Mouse (Mus musculus) forebrain, embryonic 15.5 days (tissue): Measurements from ENCODE around the gene 3100002H09Rik. TPM values are rescaled to one million over a fixed set of nuclear protein-coding genes. Genes with fewer than 3 reads are reported as not detected.

Experiments used
- ATAC-seq: fragments of 200-750 bp; cut with Nextera tagmentation; replicated peaks from 2 replicates; pipeline ENCODE4 v1.8.0; 2017; ENCODE audit warnings: mild to moderate bottlenecking, moderate TSS enrichment, moderate library complexity
- H3K27ac ChIP-seq: fragments of 300-500 bp; sonication (generic); replicated peaks from 2 replicates; pipeline ENCODE4 v1.5.1; 2015; ENCODE audit warnings: mild to moderate bottlenecking, inconsistent platforms
- H3K27me3 ChIP-seq: fragments of 300-500 bp; sonication (generic); 2 replicates; pipeline ENCODE4 v1.6.1; 2015; ENCODE audit warnings: inconsistent platforms
- H3K36me3 ChIP-seq: fragments of 300-500 bp; sonication (generic); 2 replicates; pipeline ENCODE4 v1.6.1; 2015; ENCODE audit warnings: mild to moderate bottlenecking, inconsistent platforms
- H3K4me1 ChIP-seq: fragments of 300-500 bp; sonication (generic); 2 replicates; pipeline ENCODE4 v1.6.1; 2015; ENCODE audit warnings: inconsistent platforms
- H3K4me2 ChIP-seq: fragments of 300-500 bp; sonication (generic); replicated peaks from 2 replicates; pipeline ENCODE4 v1.6.1; 2015; ENCODE audit warnings: mild to moderate bottlenecking, inconsistent platforms
- H3K4me3 ChIP-seq: fragments of 300-500 bp; sonication (generic); 2 replicates; pipeline ENCODE4 v1.5.1; 2015; ENCODE audit warnings: mild to moderate bottlenecking, inconsistent platforms
- H3K9ac ChIP-seq: fragments of 300-500 bp; sonication (generic); replicated peaks from 2 replicates; pipeline ENCODE4 v1.6.1; 2015; ENCODE audit warnings: mild to moderate bottlenecking, inconsistent platforms
- H3K9me3 ChIP-seq: fragments of 300-500 bp; sonication (generic); 2 replicates; pipeline ENCODE4 v1.6.1; 2016; ENCODE audit warnings: inconsistent platforms
- WGBS: fragments of 180-500 bp; shearing (Covaris S2); methylation state at CpG from one replicate; pipeline ENCODE4 v1.1.7; 2015; ENCODE audit warnings: mixed read lengths; 5-methylcytosine and 5-hydroxymethylcytosine counted together
- polyA plus RNA-seq: library from polyadenylated mRNA; unstranded; fragments of >200 nt; fragmentation: Nextera tagmentation; extraction: Ambion mirVana; gene quantifications from 2 replicates; pipeline ENCODE4 v1.2.1, GENCODE M21; 2015

Gene 3100002H09Rik
- 1.2 TPM in 2 replicates for polyA plus RNA-seq

DNA sequence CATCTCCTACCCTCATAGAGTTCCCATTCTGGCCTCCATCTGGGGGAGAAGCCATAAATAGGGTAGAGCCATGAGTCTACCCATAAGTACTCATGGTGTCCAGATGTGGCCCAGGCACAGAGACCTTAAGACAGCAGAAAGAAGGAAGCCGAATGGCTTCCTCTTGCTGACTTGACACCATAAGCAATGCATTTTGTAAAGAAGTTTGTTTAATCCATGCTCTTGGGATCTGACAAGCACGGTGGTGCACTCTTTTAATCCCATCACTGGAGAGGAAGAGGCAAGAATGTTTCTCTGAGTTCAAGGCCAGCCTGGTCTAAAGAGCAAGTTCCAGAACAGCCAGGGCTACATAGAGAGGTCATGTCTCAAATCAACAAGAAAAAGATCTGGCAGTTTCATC lies at the start of gene 3100002H09Rik:
3100002H09Rik (minus strand) TSS at position 101 of the 400 bp plus-strand sequence.
- H3K4me2 ChIP-seq = no peak within 1 kb of the TSS
- WGBS = 88% methylated on average over 2 of the region's 2 CpGs
- H3K4me3 ChIP-seq = no peak within 1 kb of the TSS
- H3K36me3 ChIP-seq = no peaks in the 10 kb centered on the region
- no peaks in the 10 kb centered on the region for H3K27me3 ChIP-seq
- no peak within 1 kb of the TSS for H3K27ac ChIP-seq
- no peak within 1 kb of the TSS for H3K9ac ChIP-seq
- no peaks in the 10 kb centered on the region for H3K9me3 ChIP-seq
- peaks cover 29% of the 10 kb centered on the region for H3K4me1 ChIP-seq
- ATAC-seq = no peak

DNA sequence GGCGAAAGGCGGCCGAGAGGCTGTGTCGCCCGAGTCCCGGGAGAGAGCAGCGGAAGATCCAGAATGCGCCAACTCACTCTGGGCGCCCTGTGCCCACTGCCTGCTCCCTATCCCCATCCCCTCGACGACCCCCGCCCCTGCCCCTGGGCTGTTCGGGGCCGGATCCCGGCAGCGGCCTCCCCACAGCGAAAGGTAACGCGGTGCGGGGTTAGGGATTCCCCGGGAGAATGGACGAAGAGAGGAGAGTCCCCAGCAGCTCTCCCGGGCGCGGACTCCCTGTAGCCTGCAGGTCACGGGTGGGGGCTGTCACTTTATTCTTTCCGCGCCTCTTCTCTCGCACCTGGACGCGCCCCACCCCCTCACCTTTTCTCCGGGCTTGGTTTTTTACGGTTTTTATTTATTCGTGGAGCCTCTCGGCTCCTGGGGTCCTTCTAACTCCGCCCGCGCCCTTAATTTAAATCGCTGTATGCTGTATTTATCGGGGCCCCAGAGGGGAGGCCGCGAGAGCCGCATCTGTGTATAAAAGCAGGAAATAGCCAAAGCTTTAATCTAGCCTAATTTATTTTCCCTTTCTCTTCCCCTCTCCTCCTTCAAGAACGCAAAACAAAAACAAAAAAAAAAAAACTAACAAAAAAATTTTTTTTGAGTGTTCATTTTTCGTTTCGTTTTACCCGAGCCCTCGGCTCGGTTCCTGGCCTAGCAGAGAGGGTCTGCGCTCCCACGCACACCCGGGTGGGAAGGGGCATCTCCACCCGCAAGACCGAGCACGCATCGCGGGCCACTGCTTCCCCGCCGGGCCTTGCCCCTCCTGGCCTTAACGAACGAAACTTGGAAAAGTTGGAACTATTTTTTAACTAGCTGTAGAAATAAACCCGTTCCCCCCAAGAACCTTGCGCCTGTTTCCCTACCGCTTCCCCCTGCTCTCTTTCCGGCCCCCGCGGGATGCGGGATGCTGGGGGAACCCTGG lies 48.9 kb upstream of the 3100002H09Rik start:
- Histone ChIP-seq H3K4me2 (peak overlapping the region; percentile 93), H3K36me3 (no peaks in the 10 kb centered on the region), H3K27me3 (peaks cover 47% of the 10 kb centered on the region), H3K27ac (no peak overlapping the region), H3K4me1 (peaks cover 69% of the 10 kb centered on the region), H3K9me3 (no peaks in the 10 kb centered on the region), H3K9ac (peak overlapping the region; percentile 60), H3K4me3 (peak overlapping the region; percentile 77)
- WGBS = under 1% methylated on average over 68 of the region's 68 CpGs
- no peak for ATAC-seq

DNA sequence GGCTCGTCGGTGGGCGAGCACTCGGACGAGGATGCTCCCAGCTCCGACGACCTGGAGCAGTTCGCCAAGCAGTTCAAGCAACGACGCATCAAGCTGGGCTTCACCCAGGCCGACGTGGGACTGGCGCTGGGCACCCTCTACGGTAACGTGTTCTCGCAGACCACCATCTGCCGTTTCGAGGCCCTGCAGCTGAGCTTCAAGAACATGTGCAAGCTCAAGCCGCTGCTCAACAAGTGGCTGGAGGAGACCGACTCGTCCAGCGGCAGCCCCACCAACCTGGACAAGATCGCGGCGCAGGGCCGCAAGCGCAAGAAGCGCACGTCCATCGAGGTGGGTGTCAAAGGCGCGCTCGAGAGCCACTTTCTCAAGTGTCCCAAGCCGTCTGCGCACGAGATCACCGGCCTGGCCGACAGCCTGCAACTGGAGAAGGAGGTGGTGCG lies 47.8 kb upstream of the 3100002H09Rik start:
- H3K27ac ChIP-seq = peak overlapping the region; percentile 69
- H3K36me3 ChIP-seq = no peaks in the 10 kb centered on the region
- ATAC-seq = no peak
- under 1% methylated on average over 39 of the region's 39 CpGs for WGBS
- peak overlapping the region; percentile 60 for H3K9ac ChIP-seq
- H3K4me3 ChIP-seq = peak overlapping the region; percentile 77
- peaks cover 58% of the 10 kb centered on the region for H3K4me1 ChIP-seq
- H3K4me2 ChIP-seq = peak overlapping the region; percentile 93
- no peaks in the 10 kb centered on the region for H3K9me3 ChIP-seq
- peaks cover 52% of the 10 kb centered on the region for H3K27me3 ChIP-seq

DNA sequence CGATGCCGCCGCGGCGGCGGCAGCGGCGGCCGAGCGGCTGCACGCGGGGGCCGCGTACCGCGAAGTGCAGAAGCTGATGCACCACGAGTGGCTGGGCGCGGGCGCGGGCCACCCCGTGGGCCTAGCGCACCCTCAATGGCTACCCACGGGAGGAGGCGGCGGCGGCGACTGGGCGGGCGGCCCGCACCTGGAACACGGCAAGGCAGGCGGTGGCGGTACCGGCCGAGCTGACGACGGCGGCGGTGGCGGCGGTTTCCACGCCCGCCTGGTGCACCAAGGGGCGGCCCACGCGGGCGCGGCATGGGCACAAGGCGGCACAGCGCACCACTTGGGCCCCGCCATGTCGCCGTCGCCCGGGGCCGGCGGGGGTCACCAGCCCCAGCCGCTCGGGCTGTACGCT lies 47.2 kb upstream of the 3100002H09Rik start:
- under 1% methylated on average over 54 of the region's 61 CpGs for WGBS
- H3K9ac ChIP-seq = peak overlapping the region; percentile 60
- ATAC-seq = no peak; the same call in 1 of the 2 replicates
- H3K36me3 ChIP-seq = no peaks in the 10 kb centered on the region
- peak overlapping the region; percentile 77 for H3K4me3 ChIP-seq
- H3K9me3 ChIP-seq = no peaks in the 10 kb centered on the region
- H3K27me3 ChIP-seq = peaks cover 53% of the 10 kb centered on the region
- peak overlapping the region; percentile 69 for H3K27ac ChIP-seq
- peaks cover 58% of the 10 kb centered on the region for H3K4me1 ChIP-seq
- H3K4me2 ChIP-seq = peak overlapping the region; percentile 93

DNA sequence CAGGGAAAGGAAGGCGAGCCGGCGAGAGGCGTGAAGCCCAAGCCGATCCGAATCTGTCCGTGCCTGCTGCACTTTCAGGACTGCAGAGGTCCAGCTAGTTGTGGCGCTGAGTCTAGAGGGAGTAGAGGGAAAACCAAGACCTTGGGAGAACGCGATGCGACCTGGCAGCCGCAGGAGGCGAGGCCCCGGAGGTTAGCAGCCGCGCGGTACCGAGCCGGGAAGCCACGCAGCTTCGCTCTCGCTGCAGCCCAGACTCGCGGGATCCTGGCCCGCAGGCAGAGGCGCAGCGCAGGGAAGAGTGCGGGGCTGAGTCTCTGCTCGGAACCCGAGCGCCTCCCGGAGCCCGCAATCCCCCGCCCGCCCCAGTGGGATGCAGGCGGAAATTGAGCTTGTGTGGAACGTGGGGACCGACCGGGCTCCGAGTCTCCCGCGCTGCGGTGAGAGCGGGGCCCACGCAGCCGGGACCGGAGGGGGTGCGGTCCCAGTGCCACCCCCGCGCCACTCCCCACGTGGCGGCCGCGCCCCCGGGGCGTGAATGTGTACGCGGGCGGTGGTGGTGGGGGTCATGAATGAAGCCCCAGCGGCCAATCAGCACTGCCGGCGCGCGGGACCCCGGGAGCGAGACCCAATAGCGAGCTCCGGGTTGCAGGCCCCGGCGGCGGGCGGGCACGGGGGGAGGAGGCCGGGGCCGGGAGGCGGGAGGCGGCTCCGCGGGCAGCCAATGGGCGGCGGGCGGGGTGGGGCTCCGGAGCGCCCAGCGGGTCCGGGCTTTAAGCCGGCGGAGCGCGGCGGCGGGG lies 46.4 kb upstream of the 3100002H09Rik start:
- Histone ChIP-seq H3K4me1 (peaks cover 62% of the 10 kb centered on the region), H3K4me2 (peak overlapping the region; percentile 93), H3K9ac (peak overlapping the region; percentile 60), H3K9me3 (no peaks in the 10 kb centered on the region), H3K36me3 (no peaks in the 10 kb centered on the region), H3K27ac (peak overlapping the region; percentile 44), H3K4me3 (peak overlapping the region; percentile 77), H3K27me3 (peaks cover 46% of the 10 kb centered on the region)
- WGBS = under 1% methylated on average over 87 of the region's 92 CpGs
- ATAC-seq = peak; percentile 93

DNA sequence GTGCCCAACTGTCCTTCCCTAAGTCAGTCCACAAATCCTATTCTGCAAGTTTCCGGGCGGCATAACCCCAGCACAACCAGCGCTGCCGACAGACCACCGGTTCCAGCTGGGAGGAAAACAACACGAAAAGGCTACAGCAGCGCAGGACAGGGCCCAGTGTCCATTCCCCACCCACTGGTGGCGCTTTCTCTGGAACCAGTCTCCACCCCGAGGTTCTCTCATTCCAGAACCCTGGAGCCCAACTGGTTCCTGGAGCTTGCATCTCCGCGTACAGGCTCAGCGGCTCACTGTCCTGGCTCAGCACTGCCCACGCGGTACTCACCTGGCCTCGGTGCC lies 45.9 kb upstream of the 3100002H09Rik start, which contains the start of gene Pou3f1:
Pou3f1 (plus strand) TSS at position 290 of the 336 bp plus-strand sequence.
- Histone ChIP-seq H3K4me1 (peaks cover 59% of the 10 kb centered on the region), H3K4me3 (peak within 1 kb of the TSS; percentile 77), H3K36me3 (no peaks in the 10 kb centered on the region), H3K9me3 (no peaks in the 10 kb centered on the region), H3K27ac (peak within 1 kb of the TSS; percentile 69), H3K4me2 (peak within 1 kb of the TSS; percentile 93), H3K9ac (peak within 1 kb of the TSS; percentile 60), H3K27me3 (peaks cover 41% of the 10 kb centered on the region)
- WGBS = under 1% methylated on average over 15 of the region's 15 CpGs
- no peak for ATAC-seq

DNA sequence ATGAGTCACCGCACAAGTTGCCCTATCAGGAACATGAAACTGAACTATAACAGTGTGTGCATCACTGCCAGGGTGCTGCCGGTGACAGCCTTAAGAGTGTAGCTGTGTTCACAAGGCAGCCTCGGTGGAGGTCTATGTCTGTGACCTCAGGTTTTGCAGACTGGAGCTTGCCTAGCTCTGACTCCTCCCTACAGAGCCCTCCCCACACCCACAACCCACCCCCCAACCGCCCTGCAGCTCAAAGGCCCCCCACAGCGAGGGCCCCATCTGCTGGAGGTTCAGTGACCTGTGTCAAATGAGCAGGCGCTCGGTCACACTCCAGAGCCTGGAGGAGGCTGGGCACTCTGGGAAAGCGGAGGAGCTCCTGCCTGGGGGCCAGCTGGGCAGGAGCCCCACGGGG lies 42.3 kb upstream of the 3100002H09Rik start:
- H3K9me3 ChIP-seq = no peaks in the 10 kb centered on the region
- ATAC-seq = no peak
- no peak overlapping the region for H3K27ac ChIP-seq
- H3K4me2 ChIP-seq = no peak overlapping the region
- H3K9ac ChIP-seq = no peak overlapping the region
- H3K4me3 ChIP-seq = no peak overlapping the region
- H3K4me1 ChIP-seq = peaks cover 30% of the 10 kb centered on the region
- H3K36me3 ChIP-seq = no peaks in the 10 kb centered on the region
- H3K27me3 ChIP-seq = peaks cover 28% of the 10 kb centered on the region
- 4% methylated on average over 9 of the region's 9 CpGs for WGBS

DNA sequence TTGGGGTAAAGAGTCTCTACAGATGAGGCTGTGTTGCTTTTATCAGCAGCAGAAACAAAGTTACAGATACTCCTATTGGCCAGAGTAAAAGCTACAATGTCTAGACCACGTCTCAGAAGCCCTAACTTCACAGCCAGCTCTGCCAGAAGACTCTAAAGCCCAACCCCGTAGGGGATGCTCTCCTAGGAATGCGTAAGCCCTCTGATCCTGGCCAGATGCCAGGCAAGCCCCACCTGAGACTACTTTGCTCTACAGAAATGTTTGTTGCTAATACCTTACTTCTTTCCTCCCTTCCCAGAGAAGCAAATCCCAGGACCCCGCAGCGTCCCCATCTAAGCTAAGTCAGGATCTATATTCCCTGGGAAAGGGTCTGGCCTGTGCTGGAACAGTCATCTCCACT lies 37.3 kb upstream of the 3100002H09Rik start:
- peaks cover 4% of the 10 kb centered on the region; the same call in 1 of the 2 replicates for H3K27me3 ChIP-seq
- H3K9me3 ChIP-seq = no peaks in the 10 kb centered on the region
- no peak overlapping the region for H3K4me2 ChIP-seq
- 35% methylated on average over 5 of the region's 5 CpGs for WGBS
- no peak for ATAC-seq
- no peak overlapping the region for H3K9ac ChIP-seq
- peaks cover 10% of the 10 kb centered on the region for H3K4me1 ChIP-seq
- no peak overlapping the region for H3K4me3 ChIP-seq
- no peak overlapping the region for H3K27ac ChIP-seq
- H3K36me3 ChIP-seq = no peaks in the 10 kb centered on the region

DNA sequence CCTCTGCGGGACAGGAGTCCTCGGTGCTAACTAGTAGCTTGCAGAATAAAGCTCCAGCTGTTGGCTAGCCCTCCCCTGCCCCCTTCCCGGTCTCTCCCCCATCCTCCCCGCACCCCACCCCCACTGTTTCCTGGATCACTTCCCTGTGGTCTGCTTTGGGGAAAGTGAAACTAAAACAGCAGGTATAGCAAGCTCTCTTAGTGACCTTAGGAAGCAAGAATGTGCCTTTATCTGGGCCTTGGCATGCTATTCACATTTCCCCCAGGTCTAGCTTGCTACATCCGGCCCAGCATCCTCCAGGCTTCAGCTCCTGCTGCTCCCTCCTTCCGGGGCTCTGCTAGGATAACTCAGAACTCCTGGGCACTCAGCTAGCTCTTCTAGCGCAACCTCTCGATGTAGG lies 36.0 kb upstream of the 3100002H09Rik start:
- Histone ChIP-seq H3K4me1 (peaks cover 3% of the 10 kb centered on the region; the same call in 1 of the 2 replicates), H3K36me3 (no peaks in the 10 kb centered on the region)

DNA sequence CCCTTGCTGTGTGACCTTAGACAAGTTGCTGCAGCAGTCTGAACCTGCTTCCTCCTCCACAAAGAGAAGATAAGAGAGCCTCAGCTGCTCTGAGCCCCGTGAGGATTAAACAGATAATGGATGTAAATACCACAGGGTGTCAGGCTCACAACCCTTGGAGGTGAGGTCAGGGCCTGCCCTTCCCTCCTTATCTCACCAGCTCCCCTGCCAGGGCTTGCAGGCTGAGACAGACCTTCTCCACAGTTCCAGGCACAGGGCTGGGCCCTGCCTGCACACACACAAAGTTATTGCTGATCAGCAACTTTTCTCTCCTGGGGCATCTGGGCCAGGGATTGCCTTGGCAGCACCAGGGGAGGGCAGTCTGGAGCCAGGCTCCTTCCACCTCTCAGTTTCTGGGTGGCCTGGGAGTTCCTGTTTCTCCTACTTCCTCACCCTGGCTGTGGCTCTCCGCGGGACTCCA lies 34.4 kb upstream of the 3100002H09Rik start:
- ATAC-seq = no peak
- no peak overlapping the region for H3K9ac ChIP-seq
- no peak overlapping the region for H3K4me2 ChIP-seq
- peaks cover 4% of the 10 kb centered on the region; the same call in 1 of the 2 replicates for H3K4me1 ChIP-seq
- no peak overlapping the region for H3K4me3 ChIP-seq
- no peaks in the 10 kb centered on the region for H3K9me3 ChIP-seq
- peaks cover 7% of the 10 kb centered on the region; the same call in 1 of the 2 replicates for H3K27me3 ChIP-seq
- WGBS = 25% methylated on average over 3 of the region's 3 CpGs
- H3K36me3 ChIP-seq = no peaks in the 10 kb centered on the region
- H3K27ac ChIP-seq = no peak overlapping the region

More for the DNA sequence above, 36.0 kb upstream of the 3100002H09Rik start:
- no peak for ATAC-seq
- Histone ChIP-seq H3K27ac (no peak overlapping the region), H3K9me3 (no peaks in the 10 kb centered on the region), H3K27me3 (peaks cover 4% of the 10 kb centered on the region; the same call in 1 of the 2 replicates), H3K9ac (no peak overlapping the region), H3K4me2 (no peak overlapping the region), H3K4me3 (no peak overlapping the region)
- 28% methylated on average over 8 of the region's 8 CpGs for WGBS

DNA sequence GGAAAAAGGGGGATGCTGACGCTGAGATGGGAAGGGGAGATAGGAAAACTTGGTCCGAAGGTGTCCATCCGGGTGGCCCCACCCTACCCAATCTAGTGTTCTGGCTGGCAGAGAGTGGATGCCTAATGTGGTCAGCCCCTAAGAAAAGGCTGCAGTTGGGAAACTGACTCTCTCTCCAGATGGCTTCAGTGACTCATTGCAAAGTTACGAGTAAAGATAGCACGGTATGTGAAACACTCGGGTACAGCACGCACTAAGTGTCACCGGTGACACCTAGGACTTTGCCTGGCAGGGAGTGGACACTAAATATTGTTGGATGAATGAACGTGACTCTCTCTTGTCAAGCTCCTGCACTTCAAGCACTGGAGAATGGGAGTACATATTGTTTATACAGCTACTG lies 33.3 kb upstream of the 3100002H09Rik start:
- Histone ChIP-seq H3K4me2 (no peak overlapping the region), H3K27me3 (peaks cover 2% of the 10 kb centered on the region; the same call in 1 of the 2 replicates), H3K9me3 (no peaks in the 10 kb centered on the region), H3K36me3 (no peaks in the 10 kb centered on the region), H3K27ac (no peak overlapping the region), H3K4me1 (peaks cover 11% of the 10 kb centered on the region), H3K4me3 (no peak overlapping the region), H3K9ac (no peak overlapping the region)
- WGBS = 95% methylated on average over 9 of the region's 9 CpGs
- no peak for ATAC-seq
